Mouse (Mus musculus): ENCODE data around the gene Tenm1. TPM values are rescaled to one million over a fixed set of nuclear protein-coding genes. Genes with fewer than 3 reads are reported as not detected.

The Tenm1 gene
- total and polyA plus RNA-seq, 3 experiments = under 0.01 to 0.11 (median 0.05) TPM

DNA sequence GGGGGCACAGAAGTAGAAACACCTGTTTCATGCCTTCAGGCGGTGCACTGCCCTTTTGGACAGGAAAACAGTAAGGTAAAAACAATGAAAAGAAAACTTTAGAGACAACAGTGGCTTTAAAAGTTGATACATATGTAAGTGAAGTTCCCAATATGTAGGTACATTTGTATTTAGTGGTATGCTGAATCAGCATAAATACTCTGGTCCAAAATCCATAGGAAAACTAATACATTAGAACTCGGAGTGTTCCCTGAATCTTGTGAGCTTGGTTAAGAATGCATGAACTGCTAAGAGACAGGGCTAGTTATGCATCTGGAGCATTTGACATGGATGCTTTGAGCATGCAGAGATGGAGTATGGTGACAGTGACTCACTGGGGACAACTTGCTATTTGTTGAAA is 906.1 kb downstream of the Tenm1 start:
- no peak overlapping the region for H3K4me3 ChIP-seq
- no peaks in the 10 kb centered on the region for H3K79me2 ChIP-seq (replicated peaks; ENCODE audit: control insufficient read depth, insufficient read depth, low read length)
- no peaks in the 10 kb centered on the region for H3K36me3 ChIP-seq (ENCODE audit: control insufficient read depth, insufficient read depth, low read length)
- no peak for DNase-seq
- TF ChIP-seq CTCF (IDR thresholded peaks at IDR 0.05) = no peak
- TF ChIP-seq EP300 (IDR thresholded peaks at IDR 0.05; ENCODE audit: insufficient read depth, low read depth, low read length) = no peak
- TF ChIP-seq POLR2A (IDR thresholded peaks at IDR 0.05; ENCODE audit: insufficient read depth, low read depth, low read length) = no peak
- intact Hi-C loops (cut with DNase I) = no loop called here
- H3K4me1 ChIP-seq (ENCODE audit: control insufficient read depth, insufficient read depth, low read length) = no peaks in the 10 kb centered on the region
- no peaks in the 10 kb centered on the region for H3K27me3 ChIP-seq (ENCODE audit: control insufficient read depth, insufficient read depth, low read length)
- no peak overlapping the region for H3K9ac ChIP-seq (ENCODE audit: low read depth, low read length)
- WGBS = 87% methylated on average over 2 of the region's 2 CpGs
- H3K27ac ChIP-seq = no peak overlapping the region

DNA sequence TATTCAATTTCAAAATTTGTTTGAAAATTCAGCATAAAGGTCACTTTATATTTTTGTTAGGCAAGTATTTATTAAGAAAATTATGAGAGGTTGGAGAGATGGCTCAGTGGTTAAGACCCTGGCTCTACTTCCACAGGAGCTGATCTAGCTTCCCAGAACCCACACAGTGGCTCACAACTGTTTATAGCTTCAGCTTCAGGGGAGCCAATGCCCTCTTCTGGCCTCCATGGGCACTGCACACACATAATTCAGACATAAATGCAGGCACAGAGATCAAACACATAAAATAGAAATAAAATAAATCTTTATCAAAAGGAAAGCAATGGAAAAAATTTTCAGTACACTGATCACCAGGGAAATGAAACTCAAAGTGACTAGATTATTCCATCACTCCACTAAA is 916.4 kb downstream of the Tenm1 start:
- TF ChIP-seq POLR2A (IDR thresholded peaks at IDR 0.05; ENCODE audit: insufficient read depth, low read depth, low read length) (no peak), EP300 (IDR thresholded peaks at IDR 0.05; ENCODE audit: insufficient read depth, low read depth, low read length) (no peak), CTCF (IDR thresholded peaks at IDR 0.05) (peak; percentile 54)
- H3K27ac ChIP-seq = no peak overlapping the region
- no peaks in the 10 kb centered on the region for H3K27me3 ChIP-seq (ENCODE audit: control insufficient read depth, insufficient read depth, low read length)
- no peaks in the 10 kb centered on the region for H3K79me2 ChIP-seq (replicated peaks; ENCODE audit: control insufficient read depth, insufficient read depth, low read length)
- no peak overlapping the region for H3K4me3 ChIP-seq
- no peaks in the 10 kb centered on the region for H3K4me1 ChIP-seq (ENCODE audit: control insufficient read depth, insufficient read depth, low read length)
- H3K9ac ChIP-seq (ENCODE audit: low read depth, low read length) = no peak overlapping the region
- no peak for DNase-seq
- H3K36me3 ChIP-seq (ENCODE audit: control insufficient read depth, insufficient read depth, low read length) = no peaks in the 10 kb centered on the region
- intact Hi-C loops (cut with DNase I) = no loop called here

- intact Hi-C loops (cut with DNase I) = no loop called here
- 84% methylated on average over 2 of the region's 2 CpGs for WGBS
- Histone ChIP-seq H3K9ac (ENCODE audit: low read depth, low read length) (no peak overlapping the region), H3K4me3 (no peak overlapping the region), H3K4me1 (ENCODE audit: control insufficient read depth, insufficient read depth, low read length) (no peaks in the 10 kb centered on the region), H3K27me3 (ENCODE audit: control insufficient read depth, insufficient read depth, low read length) (no peaks in the 10 kb centered on the region), H3K27ac (no peak overlapping the region), H3K79me2 (replicated peaks; ENCODE audit: control insufficient read depth, insufficient read depth, low read length) (no peaks in the 10 kb centered on the region), H3K36me3 (ENCODE audit: control insufficient read depth, insufficient read depth, low read length) (no peaks in the 10 kb centered on the region)
- no peak for DNase-seq
- TF ChIP-seq POLR2A (IDR thresholded peaks at IDR 0.05; ENCODE audit: insufficient read depth, low read depth, low read length) = no peak
- no peak for TF ChIP-seq CTCF (IDR thresholded peaks at IDR 0.05)
- TF ChIP-seq EP300 (IDR thresholded peaks at IDR 0.05; ENCODE audit: insufficient read depth, low read depth, low read length) = no peak
Measured at GRCm38 (mm10) chrX:42511105-42511504, 917.8 kb downstream of the Tenm1 start.

DNA sequence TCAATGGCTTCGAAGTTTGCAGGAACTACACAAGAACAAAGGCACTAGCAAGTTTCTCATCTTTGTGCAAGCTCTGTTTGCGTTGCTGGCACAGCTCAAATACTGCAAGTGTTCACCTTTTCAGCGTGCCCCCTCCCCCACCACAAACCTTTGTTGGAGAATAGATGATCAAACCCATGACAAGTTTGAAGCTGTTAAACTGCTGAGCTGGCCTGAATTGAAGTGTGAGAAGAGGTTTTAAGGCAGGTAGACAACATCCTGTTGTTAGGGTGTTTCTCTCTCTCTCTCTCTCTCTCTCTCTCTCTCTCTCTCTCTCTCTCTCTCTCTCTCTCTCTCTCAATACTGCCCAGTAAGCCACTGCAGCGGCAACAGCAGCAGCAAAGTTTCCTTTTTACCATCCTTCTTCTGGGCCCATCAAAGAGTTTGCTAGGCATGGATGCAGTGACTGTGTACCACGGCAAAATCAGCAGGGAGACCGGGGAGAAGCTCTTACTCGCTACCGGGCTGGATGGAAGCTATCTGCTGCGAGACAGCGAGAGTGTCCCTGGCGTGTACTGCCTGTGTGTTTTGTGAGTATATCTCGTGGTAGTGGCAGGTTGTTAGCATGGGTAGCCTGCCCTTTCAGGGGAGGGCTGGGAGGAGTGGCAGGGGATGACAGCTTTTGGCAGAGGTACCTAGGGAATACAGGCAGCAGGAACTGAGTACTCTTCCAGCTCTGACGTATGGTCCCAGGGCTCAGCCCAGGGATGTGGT is 926.5 kb downstream of the Tenm1 start, which contains the start of gene Sh2d1a:
TSS of gene Sh2d1a (plus strand) at position 163 of the 753 bp plus-strand sequence.
- Histone ChIP-seq H3K27ac (no peak within 1 kb of the TSS), H3K27me3 (ENCODE audit: control insufficient read depth, insufficient read depth, low read length) (no peaks in the 10 kb centered on the region), H3K79me2 (replicated peaks; ENCODE audit: control insufficient read depth, insufficient read depth, low read length) (no peaks in the 10 kb centered on the region), H3K4me1 (ENCODE audit: control insufficient read depth, insufficient read depth, low read length) (no peaks in the 10 kb centered on the region), H3K4me3 (no peak within 1 kb of the TSS), H3K9ac (ENCODE audit: low read depth, low read length) (no peak within 1 kb of the TSS), H3K36me3 (ENCODE audit: control insufficient read depth, insufficient read depth, low read length) (no peaks in the 10 kb centered on the region)
- no peak for DNase-seq
- intact Hi-C loops (cut with DNase I) = no loop called here
- WGBS = 78% methylated on average over 13 of the region's 13 CpGs
- no peak for TF ChIP-seq CTCF (IDR thresholded peaks at IDR 0.05)
- no peak for TF ChIP-seq POLR2A (IDR thresholded peaks at IDR 0.05; ENCODE audit: insufficient read depth, low read depth, low read length)
- no peak for TF ChIP-seq EP300 (IDR thresholded peaks at IDR 0.05; ENCODE audit: insufficient read depth, low read depth, low read length)

DNA sequence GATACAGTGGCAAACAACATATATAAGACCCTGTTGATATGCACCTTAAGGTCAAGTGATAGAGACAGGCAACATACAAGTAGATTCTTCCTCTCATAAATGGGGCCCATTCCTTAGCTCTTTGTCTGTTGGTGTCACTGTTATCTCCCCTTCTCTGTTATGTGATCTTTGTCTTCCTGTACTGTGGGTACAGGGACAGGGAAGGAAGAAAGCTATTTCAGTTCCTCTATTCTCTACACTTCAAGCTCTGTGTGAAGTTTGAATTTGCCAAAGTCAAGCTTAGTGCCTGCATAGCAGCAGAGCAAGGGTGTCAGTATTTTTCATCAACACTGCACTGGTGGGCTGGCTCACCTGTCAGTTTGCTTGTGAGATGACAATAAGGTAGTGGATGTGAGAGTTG is 928.4 kb downstream of the Tenm1 start:
- Histone ChIP-seq H3K36me3 (ENCODE audit: control insufficient read depth, insufficient read depth, low read length) (no peaks in the 10 kb centered on the region), H3K9ac (ENCODE audit: low read depth, low read length) (no peak overlapping the region), H3K79me2 (replicated peaks; ENCODE audit: control insufficient read depth, insufficient read depth, low read length) (no peaks in the 10 kb centered on the region), H3K4me1 (ENCODE audit: control insufficient read depth, insufficient read depth, low read length) (no peaks in the 10 kb centered on the region), H3K27ac (no peak overlapping the region), H3K27me3 (ENCODE audit: control insufficient read depth, insufficient read depth, low read length) (no peaks in the 10 kb centered on the region), H3K4me3 (no peak overlapping the region)
- TF ChIP-seq EP300 (IDR thresholded peaks at IDR 0.05; ENCODE audit: insufficient read depth, low read depth, low read length) (no peak), CTCF (IDR thresholded peaks at IDR 0.05) (no peak), POLR2A (IDR thresholded peaks at IDR 0.05; ENCODE audit: insufficient read depth, low read depth, low read length) (no peak)
- intact Hi-C loops (cut with DNase I) = no loop called here
- DNase-seq = no peak

DNA sequence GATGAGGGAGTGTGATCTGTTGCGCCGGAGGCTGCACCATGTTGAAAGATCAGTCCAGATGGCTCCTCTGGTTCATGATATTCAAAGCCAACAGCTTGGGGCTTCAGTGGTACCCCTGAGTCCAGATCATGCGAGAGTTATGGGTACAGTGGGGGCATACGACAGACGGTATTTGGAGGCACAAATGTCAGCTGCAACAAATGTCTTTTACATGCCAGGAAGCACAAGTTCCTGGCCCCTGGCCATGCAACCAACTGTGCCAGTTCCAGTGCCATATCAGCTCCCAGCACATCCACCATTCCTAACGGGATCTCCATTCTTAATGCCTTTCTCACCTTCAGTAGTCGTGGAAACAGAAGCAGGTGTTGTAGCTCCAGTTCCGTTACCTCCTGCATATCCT is 938.6 kb downstream of the Tenm1 start:
- Histone ChIP-seq H3K4me3 (no peak overlapping the region), H3K36me3 (ENCODE audit: control insufficient read depth, insufficient read depth, low read length) (no peaks in the 10 kb centered on the region), H3K4me1 (ENCODE audit: control insufficient read depth, insufficient read depth, low read length) (no peaks in the 10 kb centered on the region), H3K27me3 (ENCODE audit: control insufficient read depth, insufficient read depth, low read length) (no peaks in the 10 kb centered on the region), H3K9ac (ENCODE audit: low read depth, low read length) (no peak overlapping the region), H3K27ac (no peak overlapping the region), H3K79me2 (replicated peaks; ENCODE audit: control insufficient read depth, insufficient read depth, low read length) (no peaks in the 10 kb centered on the region)
- TF ChIP-seq CTCF (IDR thresholded peaks at IDR 0.05) = no peak
- no peak for TF ChIP-seq POLR2A (IDR thresholded peaks at IDR 0.05; ENCODE audit: insufficient read depth, low read depth, low read length)
- no peak for TF ChIP-seq EP300 (IDR thresholded peaks at IDR 0.05; ENCODE audit: insufficient read depth, low read depth, low read length)
- WGBS = 87% methylated on average over 8 of the region's 8 CpGs
- DNase-seq = no peak
- intact Hi-C loops (cut with DNase I) = no loop called here

Measured in heart, adult 2 months (tissue).